Mouse (Mus musculus): ENCODE results near the gene Syne4. TPM values are rescaled to one million over a fixed set of nuclear protein-coding genes. Genes with fewer than 3 reads are reported as not detected.
A peak's percentile ranks its signal among the peaks of the same experiment; 100 is the strongest.

Syne4 gene
- total RNA-seq, 2 experiments from 2014 or later, result 21.8 to 31.5 TPM

GRCm38 (mm10) chr7:30295103-30295502 lies 19.5 kb upstream of the Syne4 start:
- DNase-seq (ENCODE audit: low spot score in 2 of 2), result no peak

GRCm38 (mm10) chr7:30296816-30297215 lies 17.8 kb upstream of the Syne4 start:
- DNase-seq (ENCODE audit: low spot score in 2 of 2), result no peak

GRCm38 (mm10) chr7:30297266-30297665 lies 17.3 kb upstream of the Syne4 start:
- no peak for DNase-seq (ENCODE audit: low spot score in 2 of 2)

- DNase-seq (ENCODE audit: low spot score in 2 of 2), result no peak
Observed at GRCm38 (mm10) chr7:30300914-30301313, 13.7 kb upstream of the Syne4 start.

- no peak for DNase-seq (ENCODE audit: low spot score in 2 of 2)
Observed at GRCm38 (mm10) chr7:30306083-30306779, 8.4 kb upstream of the Syne4 start.

GRCm38 (mm10) chr7:30308076-30309005 lies 6.3 kb upstream of the Syne4 start, which contains the start of gene Alkbh6:
TSS of gene Alkbh6 (plus strand) at chr7:30308717.
- DNase-seq (ENCODE audit: low spot score in 2 of 2), result peak; percentile 79 to 80

GRCm38 (mm10) chr7:30309395-30310129 lies 5.0 kb upstream of the Syne4 start:
- no peak for DNase-seq (ENCODE audit: low spot score in 2 of 2)

GRCm38 (mm10) chr7:30310136-30310535 lies 4.5 kb upstream of the Syne4 start:
- no peak for DNase-seq (ENCODE audit: low spot score in 2 of 2)

- DNase-seq (ENCODE audit: low spot score in 2 of 2), result no peak
Observed at GRCm38 (mm10) chr7:30313666-30314320, 814 bp upstream of the Syne4 start.

- no peak for DNase-seq (ENCODE audit: low spot score in 2 of 2)
Observed at GRCm38 (mm10) chr7:30315559-30316529, 1.2 kb downstream of the Syne4 start.

GRCm38 (mm10) chr7:30318142-30318541 lies 3.5 kb downstream of the Syne4 start:
- DNase-seq (ENCODE audit: low spot score in 2 of 2), result no peak

GRCm38 (mm10) chr7:30320946-30321345 lies 6.3 kb downstream of the Syne4 start:
- DNase-seq (ENCODE audit: low spot score in 2 of 2), result no peak

- DNase-seq (ENCODE audit: low spot score in 2 of 2), result peak; percentile 60 to 61
Observed at GRCm38 (mm10) chr7:30321539-30322284, 7.1 kb downstream of the Syne4 start, which contains the start of gene E130208F15Rik. TSS of gene E130208F15Rik (plus strand) at chr7:30321740.

- DNase-seq (ENCODE audit: low spot score in 2 of 2), result peak; percentile 93 to 94
Observed at GRCm38 (mm10) chr7:30322285-30322667, 7.7 kb downstream of the Syne4 start.

GRCm38 (mm10) chr7:30322865-30323264 lies 8.3 kb downstream of the Syne4 start:
- no peak for DNase-seq (ENCODE audit: low spot score in 2 of 2)

GRCm38 (mm10) chr7:30323795-30324194 lies 9.2 kb downstream of the Syne4 start, which contains the start of gene Sdhaf1:
TSS of gene Sdhaf1 (minus strand) at chr7:30323895.
- DNase-seq (ENCODE audit: low spot score in 2 of 2), result no peak

- no peak for DNase-seq (ENCODE audit: low spot score in 2 of 2)
Observed at GRCm38 (mm10) chr7:30324300-30324944, 9.8 kb downstream of the Syne4 start.

- DNase-seq (ENCODE audit: low spot score in 2 of 2), result no peak
Observed at GRCm38 (mm10) chr7:30325364-30325763, 10.8 kb downstream of the Syne4 start.

Data from adrenal gland, adult 18-20 months (tissue).